Mouse (Mus musculus): ENCODE data around the gene Ppp2ca. TPM values are rescaled to one million over a fixed set of nuclear protein-coding genes. Genes with fewer than 3 reads are reported as not detected.
"Not testable (repeated sequence)": the region's sequence is repeated elsewhere in the genome, so short reads cannot be mapped to it uniquely, and the experiment has no call there.

Gene Ppp2ca
- polyA plus RNA-seq, 1 experiment from 2014 or later = 175 TPM

GRCm38 (mm10) chr11:52102977-52103376 lies 4.5 kb downstream of the Ppp2ca start:
- no peaks in the 10 kb centered on the region for H3K27me3 ChIP-seq (ENCODE audit: control insufficient read depth, insufficient read depth, low read length)
- no peak overlapping the region for H3K9ac ChIP-seq (replicated peaks; ENCODE audit: low read depth, low read length)
- ATAC-seq (ENCODE audit: low read depth) = no peak
- H3K27ac ChIP-seq (ENCODE audit: low read depth, low read length) = no peak overlapping the region
- no peaks in the 10 kb centered on the region for H3K9me3 ChIP-seq (ENCODE audit: control insufficient read depth, low read length)
- H3K4me1 ChIP-seq (ENCODE audit: control insufficient read depth, insufficient read depth, low read length) = peaks cover 16% of the 10 kb centered on the region
- no peak overlapping the region for H3K4me3 ChIP-seq (ENCODE audit: low read depth, low read length)
- WGBS = 94% methylated on average over 4 of the region's 4 CpGs
- no peak overlapping the region for H3K4me2 ChIP-seq (ENCODE audit: low read depth, low read length)
- no peaks in the 10 kb centered on the region for H3K36me3 ChIP-seq (ENCODE audit: control insufficient read depth, insufficient read depth, low read length)

DNA sequence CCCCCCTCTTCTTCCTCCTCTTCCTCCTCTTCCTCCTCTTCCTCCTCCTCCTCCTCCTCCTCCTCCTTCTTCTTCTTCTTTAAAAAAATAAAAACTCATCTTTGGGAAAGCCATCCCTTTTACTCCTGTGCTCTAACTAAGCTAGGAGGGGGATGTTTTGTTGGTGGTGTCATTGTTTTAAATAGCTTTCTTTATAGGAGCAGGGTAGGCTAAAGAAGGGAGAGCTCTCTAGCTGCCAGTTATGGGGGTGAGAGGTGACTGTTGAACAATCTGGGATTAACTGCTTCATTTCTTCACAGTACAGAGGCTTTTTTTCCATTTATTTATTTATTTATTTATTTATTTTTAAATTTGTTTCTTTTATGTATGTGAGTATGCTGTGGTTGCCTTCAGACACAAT lies 7.0 kb downstream of the Ppp2ca start:
- Histone ChIP-seq H3K36me3 (ENCODE audit: control insufficient read depth, insufficient read depth, low read length) (no peaks in the 10 kb centered on the region), H3K9ac (replicated peaks; ENCODE audit: low read depth, low read length) (no peak overlapping the region), H3K4me3 (ENCODE audit: low read depth, low read length) (no peak overlapping the region), H3K4me2 (ENCODE audit: low read depth, low read length) (no peak overlapping the region), H3K4me1 (ENCODE audit: control insufficient read depth, insufficient read depth, low read length) (peaks cover 9% of the 10 kb centered on the region), H3K27me3 (ENCODE audit: control insufficient read depth, insufficient read depth, low read length) (no peaks in the 10 kb centered on the region), H3K27ac (ENCODE audit: low read depth, low read length) (no peak overlapping the region), H3K9me3 (ENCODE audit: control insufficient read depth, low read length) (no peaks in the 10 kb centered on the region)
- no peak for ATAC-seq (ENCODE audit: low read depth)

DNA sequence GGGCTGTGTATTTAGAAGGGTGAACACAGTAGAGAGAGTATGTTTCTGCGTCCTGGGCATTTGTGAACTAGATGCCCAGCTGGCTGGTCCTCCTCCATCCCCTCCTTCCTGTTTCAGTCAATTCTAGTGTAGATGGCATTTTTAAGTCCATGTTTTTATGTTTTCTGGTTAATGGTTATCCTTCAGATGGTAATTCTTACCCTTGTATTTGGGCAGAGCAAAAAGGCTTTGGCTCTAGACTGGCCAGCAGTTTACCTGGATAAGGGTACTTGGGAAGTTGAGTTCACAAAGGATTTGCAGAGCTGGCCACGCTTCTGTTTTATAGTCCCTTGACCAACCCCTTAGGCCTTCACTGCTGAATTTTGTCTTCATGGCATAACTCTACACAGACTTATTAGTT lies 7.6 kb downstream of the Ppp2ca start:
- no peak overlapping the region for H3K4me2 ChIP-seq (ENCODE audit: low read depth, low read length)
- H3K36me3 ChIP-seq (ENCODE audit: control insufficient read depth, insufficient read depth, low read length) = no peaks in the 10 kb centered on the region
- no peak overlapping the region for H3K27ac ChIP-seq (ENCODE audit: low read depth, low read length)
- no peak overlapping the region for H3K4me3 ChIP-seq (ENCODE audit: low read depth, low read length)
- no peak overlapping the region for H3K9ac ChIP-seq (replicated peaks; ENCODE audit: low read depth, low read length)
- WGBS = 97% methylated on average over 2 of the region's 2 CpGs
- no peak for ATAC-seq (ENCODE audit: low read depth)
- H3K27me3 ChIP-seq (ENCODE audit: control insufficient read depth, insufficient read depth, low read length) = no peaks in the 10 kb centered on the region
- H3K4me1 ChIP-seq (ENCODE audit: control insufficient read depth, insufficient read depth, low read length) = peaks cover 4% of the 10 kb centered on the region
- H3K9me3 ChIP-seq (ENCODE audit: control insufficient read depth, low read length) = no peaks in the 10 kb centered on the region

DNA sequence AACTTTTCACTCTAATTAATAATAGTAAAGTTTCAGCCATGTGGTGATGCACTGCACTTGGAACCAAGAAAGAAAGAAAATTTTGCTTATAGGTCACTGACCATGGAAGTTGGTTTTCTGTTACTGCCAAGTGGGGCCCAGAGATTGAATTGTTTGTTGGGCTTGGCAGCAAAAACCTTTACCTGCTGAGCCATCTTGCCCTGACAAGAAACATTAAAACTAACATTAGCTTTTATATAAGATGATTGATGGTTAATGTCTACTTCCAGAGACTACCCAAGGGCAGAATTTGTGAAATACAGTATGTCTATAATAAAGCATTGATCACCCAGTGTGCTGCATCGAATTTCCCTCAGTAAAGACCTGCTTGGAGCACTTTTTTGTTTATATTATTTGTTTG lies 8.0 kb downstream of the Ppp2ca start:
- WGBS = 93% methylated on average over 1 of the region's 1 CpGs

GRCm38 (mm10) chr11:52108796-52109195 lies 10.3 kb downstream of the Ppp2ca start:
- ATAC-seq (ENCODE audit: low read depth) = no peak
- H3K4me3 ChIP-seq (ENCODE audit: low read depth, low read length) = no peak overlapping the region
- H3K4me2 ChIP-seq (ENCODE audit: low read depth, low read length) = no peak overlapping the region
- 0 out of 2 replicates have a peak, but pooled peaks cover 2% of the 10 kb centered on the region for H3K4me1 ChIP-seq (ENCODE audit: control insufficient read depth, insufficient read depth, low read length)
- WGBS = 92% methylated on average over 5 of the region's 5 CpGs
- no peak overlapping the region for H3K27ac ChIP-seq (ENCODE audit: low read depth, low read length)
- H3K9me3 ChIP-seq (ENCODE audit: control insufficient read depth, low read length) = no peaks in the 10 kb centered on the region
- H3K36me3 ChIP-seq (ENCODE audit: control insufficient read depth, insufficient read depth, low read length) = peaks cover 6% of the 10 kb centered on the region; the same call in 1 of the 2 replicates
- H3K9ac ChIP-seq (replicated peaks; ENCODE audit: low read depth, low read length) = no peak overlapping the region
- no peaks in the 10 kb centered on the region for H3K27me3 ChIP-seq (ENCODE audit: control insufficient read depth, insufficient read depth, low read length)

More for the DNA sequence above, 8.0 kb downstream of the Ppp2ca start:
- Histone ChIP-seq H3K27me3 (ENCODE audit: control insufficient read depth, insufficient read depth, low read length) (no peaks in the 10 kb centered on the region), H3K9me3 (ENCODE audit: control insufficient read depth, low read length) (no peaks in the 10 kb centered on the region), H3K9ac (replicated peaks; ENCODE audit: low read depth, low read length) (no peak overlapping the region), H3K4me1 (ENCODE audit: control insufficient read depth, insufficient read depth, low read length) (0 out of 2 replicates have a peak, but pooled peaks cover 2% of the 10 kb centered on the region), H3K4me2 (ENCODE audit: low read depth, low read length) (no peak overlapping the region), H3K4me3 (ENCODE audit: low read depth, low read length) (no peak overlapping the region), H3K36me3 (ENCODE audit: control insufficient read depth, insufficient read depth, low read length) (no peaks in the 10 kb centered on the region), H3K27ac (ENCODE audit: low read depth, low read length) (no peak overlapping the region)
- no peak for ATAC-seq (ENCODE audit: low read depth)

DNA sequence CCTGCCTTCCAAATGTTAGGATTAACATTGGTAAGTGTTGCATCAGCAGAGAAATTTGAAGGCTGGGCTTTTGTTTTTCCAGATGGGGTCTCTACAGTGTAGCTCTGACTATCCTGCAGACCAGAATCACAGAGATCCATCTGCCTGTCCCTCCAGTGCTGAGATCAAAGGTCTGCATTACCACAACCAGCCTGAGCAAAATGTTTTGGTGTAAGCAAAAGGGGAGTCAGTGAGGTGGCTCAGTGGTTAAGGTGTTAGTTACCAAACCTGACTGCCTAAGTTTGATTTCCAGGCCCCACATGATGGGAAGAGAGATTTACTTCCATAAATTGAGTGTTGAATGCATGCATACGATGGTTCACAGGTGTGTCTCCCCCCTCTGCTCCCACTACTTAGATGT lies 10.9 kb downstream of the Ppp2ca start:
- no peak overlapping the region for H3K4me3 ChIP-seq (ENCODE audit: low read depth, low read length)
- H3K27me3 ChIP-seq (ENCODE audit: control insufficient read depth, insufficient read depth, low read length) = no peaks in the 10 kb centered on the region
- peaks cover 10% of the 10 kb centered on the region; the same call in 1 of the 2 replicates for H3K36me3 ChIP-seq (ENCODE audit: control insufficient read depth, insufficient read depth, low read length)
- no peak for ATAC-seq (ENCODE audit: low read depth)
- H3K27ac ChIP-seq (ENCODE audit: low read depth, low read length) = no peak overlapping the region
- no peak overlapping the region for H3K4me2 ChIP-seq (ENCODE audit: low read depth, low read length)
- no peaks in the 10 kb centered on the region for H3K4me1 ChIP-seq (ENCODE audit: control insufficient read depth, insufficient read depth, low read length)
- no peak overlapping the region for H3K9ac ChIP-seq (replicated peaks; ENCODE audit: low read depth, low read length)
- H3K9me3 ChIP-seq (ENCODE audit: control insufficient read depth, low read length) = no peaks in the 10 kb centered on the region
- WGBS = 82% methylated on average over 1 of the region's 1 CpGs

- 94% methylated on average over 3 of the region's 3 CpGs for WGBS
- peaks cover 49% of the 10 kb centered on the region for H3K36me3 ChIP-seq (ENCODE audit: control insufficient read depth, insufficient read depth, low read length)
- no peak for ATAC-seq (ENCODE audit: low read depth)
Observed at GRCm38 (mm10) chr11:52115479-52115878, 17.0 kb downstream of the Ppp2ca start.

DNA sequence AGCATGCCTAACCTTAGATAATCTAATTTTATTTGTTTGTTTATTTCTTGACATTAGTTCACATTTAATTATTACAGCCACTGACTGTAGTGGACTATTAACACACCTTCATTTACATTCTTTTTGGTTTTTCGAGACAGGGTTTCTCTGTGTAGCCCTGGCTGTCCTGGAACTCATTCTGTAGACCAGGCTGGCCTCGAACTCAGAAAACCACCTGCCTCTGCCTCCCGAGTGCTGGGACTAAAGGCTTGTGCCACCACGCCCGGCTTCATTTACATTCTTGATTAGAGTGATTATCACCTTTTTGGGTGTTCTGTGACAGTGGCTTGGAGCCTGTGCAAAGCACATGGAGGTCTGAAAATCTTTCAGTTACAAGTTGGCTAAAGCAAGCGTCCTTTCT lies 17.6 kb downstream of the Ppp2ca start:
- peaks cover 53% of the 10 kb centered on the region for H3K36me3 ChIP-seq (ENCODE audit: control insufficient read depth, insufficient read depth, low read length)
- not testable (repeated sequence) for H3K27ac ChIP-seq (ENCODE audit: low read depth, low read length); ATAC-seq (ENCODE audit: low read depth); H3K9ac ChIP-seq (replicated peaks; ENCODE audit: low read depth, low read length); H3K9me3 ChIP-seq (ENCODE audit: control insufficient read depth, low read length); H3K27me3 ChIP-seq (ENCODE audit: control insufficient read depth, insufficient read depth, low read length); H3K4me1 ChIP-seq (ENCODE audit: control insufficient read depth, insufficient read depth, low read length); H3K4me3 ChIP-seq (ENCODE audit: low read depth, low read length); H3K4me2 ChIP-seq (ENCODE audit: low read depth, low read length)
- WGBS = 94% methylated on average over 6 of the region's 6 CpGs

More at GRCm38 (mm10) chr11:52115479-52115878, 17.0 kb downstream of the Ppp2ca start:
- Histone ChIP-seq H3K4me1 (ENCODE audit: control insufficient read depth, insufficient read depth, low read length) (no peaks in the 10 kb centered on the region), H3K27ac (ENCODE audit: low read depth, low read length) (no peak overlapping the region), H3K4me3 (ENCODE audit: low read depth, low read length) (no peak overlapping the region), H3K9me3 (ENCODE audit: control insufficient read depth, low read length) (no peaks in the 10 kb centered on the region), H3K4me2 (ENCODE audit: low read depth, low read length) (no peak overlapping the region), H3K9ac (replicated peaks; ENCODE audit: low read depth, low read length) (no peak overlapping the region), H3K27me3 (ENCODE audit: control insufficient read depth, insufficient read depth, low read length) (no peaks in the 10 kb centered on the region)

DNA sequence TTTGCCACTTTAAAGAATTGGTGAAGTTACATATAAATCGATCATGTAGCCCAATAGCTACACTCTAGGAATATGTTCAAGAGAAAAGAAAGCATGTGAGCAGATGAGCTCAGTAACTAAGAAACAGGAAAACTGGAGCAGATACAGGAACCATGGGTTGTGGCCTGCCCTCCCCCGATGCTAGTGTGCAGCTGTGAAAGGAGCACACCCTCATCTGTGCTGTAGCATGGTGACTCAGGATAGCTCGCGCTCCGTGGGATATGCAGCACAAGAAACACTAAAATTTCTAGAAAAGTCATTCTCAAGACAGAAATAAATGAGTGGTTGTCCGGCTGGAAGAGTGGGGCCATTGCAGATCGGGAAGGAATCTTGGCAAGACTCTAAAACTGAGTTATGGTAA lies 18.7 kb downstream of the Ppp2ca start:
- no peak for ATAC-seq (ENCODE audit: low read depth)
- H3K9me3 ChIP-seq (ENCODE audit: control insufficient read depth, low read length) = no peaks in the 10 kb centered on the region
- 98% methylated on average over 7 of the region's 7 CpGs for WGBS
- H3K36me3 ChIP-seq (ENCODE audit: control insufficient read depth, insufficient read depth, low read length) = peaks cover 62% of the 10 kb centered on the region
- no peak overlapping the region for H3K9ac ChIP-seq (replicated peaks; ENCODE audit: low read depth, low read length)
- H3K27me3 ChIP-seq (ENCODE audit: control insufficient read depth, insufficient read depth, low read length) = no peaks in the 10 kb centered on the region
- H3K4me3 ChIP-seq (ENCODE audit: low read depth, low read length) = no peak overlapping the region
- no peak overlapping the region for H3K4me2 ChIP-seq (ENCODE audit: low read depth, low read length)
- no peaks in the 10 kb centered on the region for H3K4me1 ChIP-seq (ENCODE audit: control insufficient read depth, insufficient read depth, low read length)
- H3K27ac ChIP-seq (ENCODE audit: low read depth, low read length) = no peak overlapping the region

DNA sequence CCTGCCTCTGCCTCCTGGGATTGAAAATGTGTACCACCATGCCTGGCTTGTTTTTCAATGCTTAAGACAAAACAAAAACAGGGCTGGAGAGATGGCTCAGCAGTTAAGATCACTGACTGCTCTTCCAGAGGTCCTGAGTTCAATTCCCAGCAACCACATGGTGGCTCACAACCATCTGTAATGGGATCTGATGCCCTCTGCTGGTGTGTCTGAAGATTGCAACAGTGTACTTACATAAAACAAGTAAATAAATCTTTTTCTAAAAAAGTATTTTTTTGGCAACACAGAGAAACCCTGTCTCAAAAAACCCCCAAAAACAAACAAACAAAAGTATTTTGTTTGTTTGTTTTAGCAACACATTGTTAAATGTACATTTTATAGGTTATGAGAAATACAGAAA lies 21.9 kb downstream of the Ppp2ca start:
- H3K27me3 ChIP-seq (ENCODE audit: control insufficient read depth, insufficient read depth, low read length); ATAC-seq (ENCODE audit: low read depth); H3K4me1 ChIP-seq (ENCODE audit: control insufficient read depth, insufficient read depth, low read length); H3K27ac ChIP-seq (ENCODE audit: low read depth, low read length); H3K4me2 ChIP-seq (ENCODE audit: low read depth, low read length); H3K9ac ChIP-seq (replicated peaks; ENCODE audit: low read depth, low read length); H3K4me3 ChIP-seq (ENCODE audit: low read depth, low read length); H3K9me3 ChIP-seq (ENCODE audit: control insufficient read depth, low read length): not testable (repeated sequence)
- H3K36me3 ChIP-seq (ENCODE audit: control insufficient read depth, insufficient read depth, low read length) = peaks cover 67% of the 10 kb centered on the region
